In genomic region chr17:33810334-33811141, GRCm38 (mm10) we compare ENCODE assay signal across 8 mouse cellular contexts. TPM values are rescaled to one million over a fixed set of nuclear protein-coding genes. Genes with fewer than 3 reads are reported as not detected.
A peak's percentile ranks its signal among the peaks of the same experiment; 100 is the strongest.
DNase-seq lines count a peak whose midpoint lies in the region; ATAC-seq and TF ChIP-seq lines count a peak whose summit lies in the region.

Kank3 (plus strand) TSS chr17:33810519.

- H3K27ac ChIP-seq in bone marrow macrophage, adult 2 months (ENCODE audit: insufficient read depth, low read depth, low read length) = no peak within 1 kb of the TSS
- no peak within 1 kb of the TSS for H3K27ac ChIP-seq in embryonic fibroblast, embryonic 13.5 days (ENCODE audit: insufficient read depth, low read length)
- peak within 1 kb of the TSS; percentile 71; the same call in 1 of the 2 replicates for H3K27ac ChIP-seq in kidney, embryonic 14.5 days (ENCODE audit: low read depth, low read length)
- peak within 1 kb of the TSS; percentile 44; the same call in 1 of the 2 replicates for H3K27ac ChIP-seq in limb, embryonic 15.5 days

- peak; percentile 97 for ATAC-seq in kidney, embryonic 14.5 days (ENCODE audit: low FRiP score, low TSS enrichment)
- ATAC-seq in limb, embryonic 15.5 days (ENCODE audit: insufficient number of reproducible peaks, low FRiP score, low TSS enrichment, low read depth) = peak; percentile 95

- no peak for TF ChIP-seq POLR2A in bone marrow macrophage, adult 2 months (IDR thresholded peaks at IDR 0.05; ENCODE audit: borderline replicate concordance, low read depth, low read length)
- TF ChIP-seq POLR2A in embryonic fibroblast, embryonic 13.5 days (IDR thresholded peaks at IDR 0.05; ENCODE audit: low read depth, low read length) = no peak

- H3K4me1 ChIP-seq in bone marrow macrophage, adult 2 months (ENCODE audit: control insufficient read depth, insufficient read depth, low read length) = peaks cover 6% of the 10 kb centered on the region
- H3K4me1 ChIP-seq in embryonic fibroblast, embryonic 13.5 days (ENCODE audit: control insufficient read depth, insufficient read depth, low read length) = peaks cover 12% of the 10 kb centered on the region
- peaks cover 12% of the 10 kb centered on the region for H3K4me1 ChIP-seq in kidney, embryonic 14.5 days (ENCODE audit: control insufficient read depth, insufficient read depth, low read length)
- H3K4me1 ChIP-seq in limb, embryonic 15.5 days = peaks cover 9% of the 10 kb centered on the region

- no peak for TF ChIP-seq CTCF in bone marrow macrophage, adult 2 months (IDR thresholded peaks at IDR 0.05; ENCODE audit: low read depth, low read length)
- TF ChIP-seq CTCF in embryonic fibroblast, embryonic 13.5 days (IDR thresholded peaks at IDR 0.05; ENCODE audit: borderline replicate concordance, insufficient read depth, low read length) = no peak

- H3K9me3 ChIP-seq in kidney, embryonic 14.5 days (ENCODE audit: control insufficient read depth, low read length) = no peaks in the 10 kb centered on the region
- no peaks in the 10 kb centered on the region for H3K9me3 ChIP-seq in limb, embryonic 15.5 days

- H3K9ac ChIP-seq in kidney, embryonic 14.5 days (ENCODE audit: low read depth, low read length) = peak within 1 kb of the TSS; percentile 65
- H3K9ac ChIP-seq in limb, embryonic 15.5 days = peak within 1 kb of the TSS; percentile 37

- DNase-seq in A20 (ENCODE audit: low read depth, low spot score) = peak; percentile 97
- peak; percentile 93 to 98 for DNase-seq in heart, adult 9 months (ENCODE audit: low spot score in 2 of 2)
- peak; percentile 56 to 74 for DNase-seq in monocyte, adult 2 months (ENCODE audit: low read depth in 1 of 2, low spot score in 2 of 2)
- peak; percentile 79 to 86 for DNase-seq in spleen, postnatal 36 days (ENCODE audit: low spot score in 2 of 2)

- peak within 1 kb of the TSS; percentile 69 for H3K4me3 ChIP-seq in bone marrow macrophage, adult 2 months (ENCODE audit: insufficient read depth, low read length)
- peak within 1 kb of the TSS; percentile 42 for H3K4me3 ChIP-seq in embryonic fibroblast, embryonic 13.5 days (ENCODE audit: insufficient read depth, low read length)
- H3K4me3 ChIP-seq in kidney, embryonic 14.5 days (ENCODE audit: low read length) = peak within 1 kb of the TSS; percentile 58
- H3K4me3 ChIP-seq in limb, embryonic 15.5 days = peak within 1 kb of the TSS; percentile 51

- no peaks in the 10 kb centered on the region for H3K27me3 ChIP-seq in kidney, embryonic 14.5 days (ENCODE audit: control insufficient read depth, insufficient read depth, low read length)
- peaks cover 5% of the 10 kb centered on the region; the same call in 1 of the 2 replicates for H3K27me3 ChIP-seq in limb, embryonic 15.5 days

- H3K36me3 ChIP-seq in kidney, embryonic 14.5 days (ENCODE audit: control insufficient read depth, insufficient read depth, low read length) = no peaks in the 10 kb centered on the region
- no peaks in the 10 kb centered on the region for H3K36me3 ChIP-seq in limb, embryonic 15.5 days

- H3K4me2 ChIP-seq in kidney, embryonic 14.5 days (replicated peaks; ENCODE audit: low read depth, low read length) = peak within 1 kb of the TSS; percentile 89
- H3K4me2 ChIP-seq in limb, embryonic 15.5 days = peak within 1 kb of the TSS; percentile 90

- under 1% methylated on average over 36 of the region's 36 CpGs for WGBS in kidney, embryonic 14.5 days
- WGBS in limb, embryonic 15.5 days = under 1% methylated on average over 36 of the region's 36 CpGs

RNA-seq across cellular contexts. Expression of gene Kank3, which starts in this region (rescaled TPM):
- 27.5 and 33.3 TPM in 2 replicates for polyA plus RNA-seq in bone marrow macrophage, adult 2 months (2012; ENCODE audit: insufficient read depth, insufficient read length, missing spikeins)
- 5.6 and 6.1 TPM in 2 replicates for polyA plus RNA-seq in embryonic fibroblast, embryonic 13.5 days (2011; ENCODE audit: insufficient read length, low read depth, missing spikeins)
- 49.9 and 52.1 TPM in 2 replicates for polyA plus RNA-seq in kidney, embryonic 14.5 days (2014; fragmentation: Nextera tagmentation; extraction: Ambion mirVana)
- 29.4 and 32.3 TPM in 2 replicates for polyA plus RNA-seq in limb, embryonic 15.5 days (2015; fragmentation: Nextera tagmentation; extraction: Ambion mirVana)

Comparison
In these comparisons a context has a peak if more than half of its experiments do, and no peak if none do; other contexts are left out.
1. H3K27ac ChIP-seq: peak in kidney, embryonic 14.5 days (single experiment) and limb, embryonic 15.5 days (single experiment); none in bone marrow macrophage, adult 2 months (single experiment) and embryonic fibroblast, embryonic 13.5 days (single experiment).
2. Peak in every context shown above with its lines, with median percentiles within 50 percentile points of each other: DNase-seq and H3K4me3 ChIP-seq.